Mouse (Mus musculus) spleen, adult 18-20 months (tissue): ENCODE data around the gene Irak2.
A peak's percentile ranks its signal among the peaks of the same experiment; 100 is the strongest.
"Not testable (repeated sequence)": the region's sequence is repeated elsewhere in the genome, so short reads cannot be mapped to it uniquely, and the experiment has no call there.

Source experiments
- DNase-seq, 2 experiments: peaks; one replicate each; pipeline ENCODE4 v3.0.0; 2022; ENCODE audit warnings: mixed read lengths in 2 of 2

Irak2 gene

GRCm38 (mm10) chr6:113697222-113698205 lies 59.2 kb downstream of the Irak2 start:
- DNase-seq = peak in 1 of 2 experiments; percentile 41

- DNase-seq = no peak
These were observed 74.5 kb downstream of the Irak2 start for GRCm38 (mm10) chr6:113712718-113713117.

DNA sequence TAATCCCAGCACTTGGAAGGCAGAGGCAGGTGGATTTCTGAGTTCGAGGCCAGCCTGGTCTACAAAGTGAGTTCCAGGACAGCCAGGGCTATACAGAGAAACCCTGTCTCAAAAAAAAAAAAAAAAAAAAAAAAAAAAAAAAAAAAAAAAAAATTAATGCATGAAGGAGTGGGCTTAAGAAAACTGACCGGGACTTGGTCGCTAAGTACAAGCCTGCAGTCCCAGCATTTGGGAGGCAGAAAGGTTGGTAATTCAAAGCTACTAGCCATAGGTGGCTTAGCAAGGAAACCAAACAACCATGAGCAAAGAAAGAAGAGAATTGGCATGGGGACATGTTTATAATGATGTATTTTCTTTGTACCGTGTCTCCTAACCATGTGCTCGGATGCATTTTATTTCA lies 75.1 kb downstream of the Irak2 start:
- DNase-seq = not testable (repeated sequence)

DNA sequence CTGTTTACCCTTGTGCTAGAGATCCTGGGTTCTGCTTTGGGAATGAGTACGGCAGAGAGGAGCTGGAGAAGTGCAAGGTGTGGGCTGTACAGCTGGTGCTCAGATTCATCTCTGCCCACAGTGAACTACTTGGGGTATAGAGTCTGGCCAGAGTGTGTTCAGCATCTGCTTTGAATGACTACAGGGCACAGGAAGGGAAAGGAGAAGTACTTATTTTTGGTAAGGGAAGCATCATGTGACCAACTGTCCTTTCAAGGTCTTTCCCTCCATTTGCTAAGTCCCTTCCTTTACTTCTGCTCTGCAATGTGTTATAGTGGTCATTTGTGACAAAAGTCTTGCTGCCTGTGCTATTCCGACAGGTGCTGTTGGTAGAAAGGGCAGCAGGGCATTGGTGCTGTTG lies 76.0 kb downstream of the Irak2 start:
- DNase-seq = no peak

GRCm38 (mm10) chr6:113714797-113715196 lies 76.5 kb downstream of the Irak2 start:
- DNase-seq = no peak

GRCm38 (mm10) chr6:113717541-113717940 lies 79.3 kb downstream of the Irak2 start:
- DNase-seq = no peak

DNA sequence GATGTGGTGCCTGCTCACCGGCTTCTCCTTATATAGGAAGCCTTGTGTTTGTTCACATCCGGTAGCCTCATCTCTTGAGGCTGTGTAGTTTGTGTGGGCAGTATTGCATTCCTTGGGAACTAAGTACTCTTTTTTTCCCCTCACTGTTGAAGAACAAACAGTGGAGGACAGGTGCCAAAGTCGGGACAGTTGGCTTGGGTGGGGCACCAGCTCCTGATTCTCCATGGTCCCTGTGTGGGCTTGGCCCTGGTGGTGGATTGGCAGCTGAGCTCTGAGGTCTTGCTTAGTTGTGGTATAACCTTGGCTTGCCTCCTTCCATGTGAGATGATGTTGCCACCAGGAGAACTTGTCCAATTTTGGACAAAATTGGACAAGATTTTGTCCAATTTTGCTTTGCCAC lies 81.6 kb downstream of the Irak2 start, which contains the start of gene Ghrl:
Gene Ghrl, minus strand, starts transcription at position 3 of the 400 bp plus-strand sequence.
- DNase-seq = no peak

- DNase-seq = no peak
These were observed 82.8 kb downstream of the Irak2 start for GRCm38 (mm10) chr6:113721061-113721460.

- no peak for DNase-seq
These were observed 89.9 kb downstream of the Irak2 start for GRCm38 (mm10) chr6:113728181-113728580.

GRCm38 (mm10) chr6:113731296-113731695 lies 93.0 kb downstream of the Irak2 start:
- DNase-seq = no peak

DNA sequence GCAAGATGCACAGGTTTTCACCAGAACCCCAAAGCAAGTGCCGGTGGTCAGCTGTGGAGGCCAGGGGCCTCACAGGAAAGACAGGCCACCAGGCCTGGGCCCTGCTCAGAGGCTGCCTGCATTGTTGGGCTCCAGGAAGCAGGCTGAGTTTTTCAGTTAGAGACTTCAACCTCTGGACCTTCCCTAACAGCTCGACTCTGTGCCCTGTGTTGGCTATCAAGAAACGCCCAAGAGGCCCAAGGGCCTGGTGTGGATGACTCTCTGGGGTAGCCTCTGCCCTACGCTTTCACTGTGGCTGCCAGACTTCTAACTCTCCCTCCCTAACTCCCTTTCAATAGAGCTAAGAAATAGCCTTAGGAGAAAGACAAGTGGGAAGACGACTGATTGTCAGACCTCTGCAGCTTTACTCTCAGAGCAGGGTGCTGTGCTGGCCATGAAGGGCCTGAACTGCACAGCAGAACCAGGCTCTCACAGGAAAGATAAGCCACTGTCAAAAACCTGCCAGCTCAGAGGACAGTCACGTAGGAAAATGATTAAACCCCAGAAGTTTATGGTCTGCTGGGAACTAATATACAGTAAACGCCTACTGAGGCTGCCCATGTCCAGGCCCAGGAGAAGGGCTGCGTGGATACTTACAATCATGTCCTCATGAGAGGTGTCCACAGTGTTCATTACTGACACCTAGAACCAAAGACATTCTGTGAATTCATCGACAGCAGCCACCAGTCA lies 99.2 kb downstream of the Irak2 start:
- no peak for DNase-seq

DNA sequence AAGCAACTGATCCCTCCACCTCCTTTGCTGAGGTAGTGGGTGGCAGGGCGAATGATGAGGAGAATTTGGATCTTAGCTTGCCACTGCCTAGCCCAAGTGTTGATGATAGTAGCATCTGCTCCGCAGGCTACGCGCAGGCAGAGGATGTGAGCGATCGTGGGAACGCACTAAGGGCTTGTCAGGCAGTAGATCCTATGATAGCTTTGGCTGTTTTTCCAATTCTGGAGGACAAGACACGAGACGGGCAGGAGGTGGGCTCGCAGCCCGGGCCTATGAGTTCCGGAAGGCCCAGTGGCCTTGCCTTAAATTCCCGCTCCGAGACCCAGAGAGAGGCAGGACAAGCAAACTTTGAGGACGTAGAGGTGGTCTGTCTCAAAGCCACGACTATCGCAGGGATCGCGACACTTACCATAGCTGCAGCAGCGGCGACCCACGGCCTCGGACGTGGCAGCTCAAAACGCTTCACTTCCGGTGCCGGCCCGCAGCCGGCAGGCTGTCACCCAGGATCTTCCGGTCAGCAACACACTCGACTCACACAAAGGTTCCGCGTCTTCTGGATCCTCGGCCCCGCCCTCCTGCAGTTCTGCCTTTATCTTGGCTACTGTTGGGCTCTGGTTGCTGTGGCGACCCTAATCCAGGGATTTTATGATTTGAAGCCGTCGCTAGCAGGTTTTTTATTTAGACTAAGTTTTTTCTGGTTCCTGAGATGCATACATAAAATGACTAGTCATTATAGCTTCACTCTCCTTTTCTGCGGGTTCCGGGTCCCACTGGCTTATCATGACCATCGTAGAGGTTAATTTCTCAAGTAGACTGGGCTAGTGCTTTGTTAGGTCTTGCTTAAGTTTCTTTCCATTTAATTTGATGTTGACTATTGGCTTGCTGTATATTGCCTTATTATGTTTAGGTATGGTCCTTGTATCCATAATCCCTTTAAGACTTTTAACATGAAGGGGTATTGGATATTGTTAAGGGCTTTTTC lies 102.3 kb downstream of the Irak2 start, which contains the start of gene Sec13:
Gene Sec13, minus strand, starts transcription at position 508 of the 982 bp plus-strand sequence.
- DNase-seq = peak; percentile 72 to 85

GRCm38 (mm10) chr6:113741425-113741824 lies 103.2 kb downstream of the Irak2 start:
- DNase-seq = no peak

DNA sequence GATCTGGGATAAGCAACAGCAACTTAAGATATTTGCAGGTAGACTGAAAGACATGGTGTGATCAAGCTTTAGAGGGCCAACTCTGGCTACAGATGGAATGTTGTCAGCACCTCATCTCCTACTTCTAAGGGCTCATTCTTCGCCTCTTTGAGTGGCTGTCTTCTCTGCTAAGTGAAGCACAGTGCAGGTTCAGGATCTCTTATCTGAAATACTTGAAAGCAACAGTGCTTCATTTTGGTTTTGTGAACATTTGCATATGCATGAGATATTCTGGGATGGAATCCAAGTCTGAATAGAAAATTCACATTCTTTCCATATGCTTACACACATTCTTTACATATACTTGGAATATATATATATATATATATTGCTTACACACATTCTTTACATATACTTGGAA lies 104.1 kb downstream of the Irak2 start:
- no peak for DNase-seq

GRCm38 (mm10) chr6:113743111-113743510 lies 104.8 kb downstream of the Irak2 start:
- no peak for DNase-seq
